Mouse (Mus musculus) small intestine, adult 2 months (tissue): ENCODE data around the gene Itga9. TPM values are rescaled to one million over a fixed set of nuclear protein-coding genes. Genes with fewer than 3 reads are reported as not detected.
A peak's percentile ranks its signal among the peaks of the same experiment; 100 is the strongest.

ENCODE experiments used
- H3K27ac ChIP-seq: fragments of 200-500 bp; 2 replicates; pipeline ENCODE4 v1.5.1; 2012; ENCODE audit warnings: low read depth, low read length, control low read depth, inconsistent platforms; ENCODE audit not compliant: insufficient read depth
- H3K27me3 ChIP-seq: fragments of 200-500 bp; 2 replicates; pipeline ENCODE4 v1.6.1; 2012; ENCODE audit warnings: mild to moderate bottlenecking, moderate library complexity, low read length, inconsistent platforms; ENCODE audit not compliant: control insufficient read depth, insufficient read depth
- H3K36me3 ChIP-seq: fragments of 200-500 bp; 2 replicates; pipeline ENCODE4 v1.6.1; 2012; ENCODE audit warnings: mild to moderate bottlenecking, low read length, control low read depth, inconsistent platforms; ENCODE audit not compliant: control insufficient read depth, insufficient read depth
- H3K4me1 ChIP-seq: fragments of 200-500 bp; 2 replicates; pipeline ENCODE4 v1.6.1; 2012; ENCODE audit warnings: low read length, inconsistent platforms, mixed read lengths; ENCODE audit not compliant: control insufficient read depth, insufficient read depth, insufficient read length
- H3K4me3 ChIP-seq: fragments of 200-500 bp; 2 replicates; pipeline ENCODE4 v1.5.1; 2012; ENCODE audit warnings: low read depth, mild to moderate bottlenecking, control low read depth, inconsistent platforms, low read length, moderate library complexity
- CTCF ChIP-seq: fragments of 200-500 bp; IDR thresholded peaks from 2 replicates; pipeline ENCODE4 v1.5.1; 2012; ENCODE audit warnings: low read depth, mild to moderate bottlenecking, control low read depth, inconsistent platforms, low read length, moderate library complexity, mixed read lengths; ENCODE audit not compliant: insufficient replicate concordance, insufficient read length; ENCODE audit errors: extremely low read depth
- POLR2A ChIP-seq: fragments of 200-500 bp; IDR thresholded peaks from 2 replicates; pipeline ENCODE4 v1.6.1; 2012; ENCODE audit warnings: low read depth, mild to moderate bottlenecking, control low read depth, inconsistent platforms, low read length, moderate library complexity
- WGBS: fragments of 180-500 bp; shearing (Covaris S2); methylation state at CpG from one replicate; pipeline ENCODE4 v1.1.7; 2018; 5-methylcytosine and 5-hydroxymethylcytosine counted together
- polyA plus RNA-seq: library from polyadenylated mRNA; depleted of rRNA; stranded (reverse); fragments of >200 nt; gene quantifications from 2 replicates; pipeline ENCODE4 v1.2.3, GENCODE M21; 2012

The Itga9 gene
- polyA plus RNA-seq, 1 experiment: 8.0 TPM

DNA sequence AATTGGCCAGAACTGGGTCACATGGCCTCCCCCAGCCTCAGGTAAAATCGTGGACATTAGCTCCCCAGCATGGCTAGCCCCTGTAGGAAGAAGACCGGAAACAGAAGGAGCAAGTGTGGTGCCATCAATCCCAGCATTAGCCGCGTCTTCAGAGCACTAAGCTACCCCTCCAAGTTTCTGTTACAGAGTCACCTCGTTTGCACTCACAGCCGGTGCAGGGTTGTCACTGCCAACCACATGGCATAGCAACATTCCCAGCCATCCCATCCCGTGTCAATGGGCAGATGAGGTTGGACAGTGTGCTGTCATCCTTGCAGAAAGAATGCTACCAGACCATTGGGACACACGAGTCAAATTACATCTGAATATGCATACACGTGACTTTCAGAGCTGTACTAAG lies 324.1 kb downstream of the Itga9 start:
- TF ChIP-seq CTCF (no peak), POLR2A (no peak)
- Histone ChIP-seq H3K36me3 (no peaks in the 10 kb centered on the region; the same call in 1 of the 2 replicates), H3K27me3 (no peaks in the 10 kb centered on the region), H3K4me1 (peaks cover 14% of the 10 kb centered on the region), H3K27ac (no peak overlapping the region), H3K4me3 (no peak overlapping the region)
- WGBS: 88% methylated on average over 9 of the region's 9 CpGs

DNA sequence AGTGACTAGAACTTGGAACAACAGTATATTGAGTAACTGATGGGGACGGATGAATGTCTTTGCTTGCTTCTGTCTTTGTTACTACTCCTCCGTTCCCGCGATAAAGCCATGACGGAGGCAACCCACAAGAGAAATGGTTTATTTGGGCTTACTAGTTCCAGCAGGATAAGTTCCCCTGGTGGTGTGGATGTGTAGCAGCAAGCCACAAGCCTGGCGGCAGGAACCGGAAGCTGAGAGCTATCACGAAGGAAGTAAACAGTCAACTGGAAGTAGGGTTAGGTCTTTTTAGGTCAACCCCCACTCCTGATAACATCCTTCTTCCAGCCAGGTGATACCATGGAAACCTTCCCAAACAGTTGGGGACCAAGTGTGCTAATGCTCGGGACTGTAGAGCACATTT lies 327.3 kb downstream of the Itga9 start:
- 84% methylated on average over 9 of the region's 9 CpGs for WGBS
- Histone ChIP-seq H3K27me3 (no peaks in the 10 kb centered on the region), H3K36me3 (no peaks in the 10 kb centered on the region; the same call in 1 of the 2 replicates), H3K4me3 (no peak overlapping the region), H3K4me1 (peaks cover 1% of the 10 kb centered on the region; the same call in 1 of the 2 replicates), H3K27ac (no peak overlapping the region)
- no peak for TF ChIP-seq POLR2A

- Histone ChIP-seq H3K4me1 (peaks cover 4% of the 10 kb centered on the region; the same call in 1 of the 2 replicates), H3K27ac (no peak overlapping the region), H3K4me3 (no peak overlapping the region), H3K27me3 (no peaks in the 10 kb centered on the region), H3K36me3 (no peaks in the 10 kb centered on the region; the same call in 1 of the 2 replicates)
- 59% methylated on average over 12 of the region's 12 CpGs for whole genome bisulfite sequencing
- TF ChIP-seq POLR2A (no peak), CTCF (no peak)
These were observed 327.8 kb downstream of the Itga9 start for GRCm38 (mm10) chr9:118934319-118934718.

DNA sequence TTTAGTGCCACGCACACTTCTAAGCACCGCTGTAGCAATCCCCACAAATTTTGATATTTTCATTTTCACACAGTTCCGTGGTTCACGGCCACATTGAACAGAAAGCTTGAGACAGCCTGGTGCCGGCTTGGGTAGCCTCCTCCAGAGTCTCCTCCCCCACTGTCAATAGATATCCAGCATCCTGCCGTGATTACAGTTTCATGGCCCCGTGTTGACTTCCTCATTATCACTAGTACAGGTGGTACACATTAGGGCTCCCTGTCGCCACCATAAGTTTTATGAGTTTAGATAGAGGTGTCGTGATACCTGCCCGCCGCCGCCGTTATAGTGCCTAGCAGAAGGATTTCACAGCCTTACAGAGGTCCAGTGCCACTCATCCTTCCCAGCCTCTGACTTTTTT lies 328.6 kb downstream of the Itga9 start:
- TF ChIP-seq POLR2A (no peak), CTCF (no peak)
- no peak overlapping the region for H3K27ac ChIP-seq
- H3K4me1 ChIP-seq: peaks cover 6% of the 10 kb centered on the region; the same call in 1 of the 2 replicates
- no peaks in the 10 kb centered on the region; the same call in 1 of the 2 replicates for H3K36me3 ChIP-seq
- H3K27me3 ChIP-seq: no peaks in the 10 kb centered on the region
- WGBS: 34% methylated on average over 13 of the region's 13 CpGs
- no peak overlapping the region for H3K4me3 ChIP-seq

DNA sequence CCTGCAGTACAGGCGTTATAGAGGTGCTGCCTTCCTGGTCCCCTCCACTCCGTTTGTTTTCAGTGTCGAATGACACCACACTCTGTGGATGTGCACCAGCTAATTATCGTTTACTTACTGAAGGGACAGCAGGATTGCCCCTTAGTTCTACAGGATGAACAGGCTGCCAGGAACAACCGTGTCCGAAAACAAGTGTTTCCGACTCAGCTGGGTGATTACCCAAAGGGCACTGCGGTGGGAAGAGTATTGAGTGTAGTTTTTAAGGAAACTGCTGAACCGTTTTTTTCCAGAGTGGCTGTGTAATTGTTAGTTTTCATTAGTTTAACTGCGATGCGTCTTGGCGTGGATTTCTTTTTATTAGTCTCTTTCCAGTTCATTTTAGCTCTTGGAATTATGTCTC lies 329.6 kb downstream of the Itga9 start:
- H3K27me3 ChIP-seq: no peaks in the 10 kb centered on the region
- H3K4me3 ChIP-seq: no peak overlapping the region
- 87% methylated on average over 12 of the region's 12 CpGs for WGBS
- H3K36me3 ChIP-seq: no peaks in the 10 kb centered on the region
- H3K27ac ChIP-seq: no peak overlapping the region
- TF ChIP-seq POLR2A: no peak
- no peak for TF ChIP-seq CTCF
- peaks cover 10% of the 10 kb centered on the region; the same call in 1 of the 2 replicates for H3K4me1 ChIP-seq

DNA sequence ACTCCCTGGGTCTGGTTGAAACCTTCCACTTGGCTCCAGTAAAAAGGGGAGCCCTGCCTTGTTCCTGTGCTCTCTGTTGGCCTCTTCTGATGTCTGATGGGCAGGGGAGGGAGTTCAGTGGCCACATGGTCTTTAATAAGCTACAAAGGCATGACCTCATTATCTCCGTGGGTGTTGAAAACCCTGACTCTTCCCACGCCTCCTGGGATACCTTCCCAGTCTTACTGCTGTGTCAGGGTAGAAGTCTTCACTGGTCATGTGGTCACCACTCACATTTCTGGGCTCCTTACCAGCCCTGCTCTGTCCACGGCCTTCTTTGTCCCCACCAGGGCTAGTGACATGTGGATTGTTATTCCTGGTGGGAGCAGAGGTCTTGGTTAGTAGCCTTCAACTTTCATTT lies 331.0 kb downstream of the Itga9 start:
- Histone ChIP-seq H3K27ac (no peak overlapping the region), H3K27me3 (no peaks in the 10 kb centered on the region), H3K4me3 (no peak overlapping the region), H3K36me3 (no peaks in the 10 kb centered on the region), H3K4me1 (peaks cover 17% of the 10 kb centered on the region; the same call in 1 of the 2 replicates)
- TF ChIP-seq CTCF: no peak
- WGBS: 70% methylated on average over 3 of the region's 3 CpGs

GRCm38 (mm10) chr9:118939410-118939809 lies 332.9 kb downstream of the Itga9 start:
- WGBS: 33% methylated on average over 13 of the region's 13 CpGs
- no peak for TF ChIP-seq POLR2A
- TF ChIP-seq CTCF: no peak
- H3K4me3 ChIP-seq: no peak overlapping the region
- H3K27me3 ChIP-seq: no peaks in the 10 kb centered on the region
- H3K4me1 ChIP-seq: peaks cover 27% of the 10 kb centered on the region; the same call in 1 of the 2 replicates
- no peaks in the 10 kb centered on the region for H3K36me3 ChIP-seq
- H3K27ac ChIP-seq: peak overlapping the region; percentile 11; the same call in 1 of the 2 replicates
